Mouse (Mus musculus): Measurements from ENCODE around the gene Trmt1.

Trmt1 gene

GRCm38 (mm10) chr8:84731371-84732177 is 45.5 kb downstream of the Trmt1 start:
- no peak for DNase-seq (ENCODE audit: low read depth, low spot score)

GRCm38 (mm10) chr8:84732545-84732944 is 46.4 kb downstream of the Trmt1 start:
- no peak for DNase-seq (ENCODE audit: low read depth, low spot score)

DNA sequence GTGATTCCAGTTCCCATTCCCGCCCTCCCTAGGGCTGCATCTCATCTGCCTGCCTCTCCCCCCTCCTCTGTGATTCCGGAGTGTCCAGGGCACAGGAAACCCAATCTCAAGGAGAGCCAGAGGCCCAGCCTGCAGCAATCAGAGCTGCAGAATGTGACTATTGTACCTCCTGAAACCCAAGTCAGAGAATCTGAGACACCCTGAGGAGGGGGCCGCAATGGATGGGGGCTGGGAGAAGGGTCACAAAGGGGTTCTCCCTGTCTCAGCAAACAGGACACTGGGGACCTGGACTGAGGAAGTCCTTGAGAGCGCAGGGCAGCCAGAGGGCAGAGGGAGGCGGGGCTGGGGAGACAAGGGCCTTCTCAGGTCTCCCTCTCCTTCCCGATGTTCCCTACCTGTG is 46.9 kb downstream of the Trmt1 start:
- DNase-seq (ENCODE audit: low read depth, low spot score), result no peak

GRCm38 (mm10) chr8:84733959-84734358 is 47.9 kb downstream of the Trmt1 start:
- DNase-seq (ENCODE audit: low read depth, low spot score), result no peak

GRCm38 (mm10) chr8:84734680-84735079 is 48.6 kb downstream of the Trmt1 start:
- no peak for DNase-seq (ENCODE audit: low read depth, low spot score)

DNA sequence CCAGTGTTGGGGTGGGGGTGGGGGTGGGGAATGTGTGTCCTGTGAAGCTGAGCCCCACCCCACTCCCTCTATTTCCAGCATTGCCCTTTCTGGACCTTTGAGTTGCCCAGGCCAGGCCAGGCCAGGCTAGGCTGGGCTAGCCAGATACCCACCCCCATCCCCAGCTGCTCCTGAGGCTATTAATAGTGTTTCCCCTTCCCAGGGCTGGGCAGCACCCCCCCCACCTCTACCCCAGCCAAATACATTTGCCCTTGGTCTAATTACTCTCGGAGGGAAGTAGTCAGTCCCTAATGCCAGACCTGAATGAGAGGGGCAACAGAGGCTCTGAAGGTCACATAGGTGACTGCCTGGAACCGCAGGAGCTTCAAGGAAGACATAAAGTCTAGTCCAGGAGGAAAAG is 49.5 kb downstream of the Trmt1 start:
- DNase-seq (ENCODE audit: low read depth, low spot score), result no peak

DNA sequence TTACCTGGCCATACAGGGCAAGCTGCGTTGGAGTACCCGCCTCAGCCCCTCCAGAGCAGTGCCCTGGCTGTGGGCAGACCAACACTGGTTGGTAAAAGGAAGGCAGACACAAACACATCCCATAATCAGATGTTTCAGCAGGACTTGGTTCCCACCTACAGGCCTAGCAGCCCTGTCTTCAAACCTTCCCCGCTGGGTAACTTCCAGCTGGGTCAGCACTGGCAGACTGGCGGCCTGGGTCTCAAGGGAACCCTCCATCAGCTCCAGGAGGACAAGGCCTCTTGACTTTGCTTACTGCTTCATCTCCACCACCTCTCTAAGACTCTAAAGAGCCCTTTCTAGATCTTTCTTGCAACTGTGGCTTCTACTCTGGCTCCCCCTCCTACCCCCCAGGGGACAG is 50.4 kb downstream of the Trmt1 start:
- DNase-seq (ENCODE audit: low read depth, low spot score), result no peak

DNA sequence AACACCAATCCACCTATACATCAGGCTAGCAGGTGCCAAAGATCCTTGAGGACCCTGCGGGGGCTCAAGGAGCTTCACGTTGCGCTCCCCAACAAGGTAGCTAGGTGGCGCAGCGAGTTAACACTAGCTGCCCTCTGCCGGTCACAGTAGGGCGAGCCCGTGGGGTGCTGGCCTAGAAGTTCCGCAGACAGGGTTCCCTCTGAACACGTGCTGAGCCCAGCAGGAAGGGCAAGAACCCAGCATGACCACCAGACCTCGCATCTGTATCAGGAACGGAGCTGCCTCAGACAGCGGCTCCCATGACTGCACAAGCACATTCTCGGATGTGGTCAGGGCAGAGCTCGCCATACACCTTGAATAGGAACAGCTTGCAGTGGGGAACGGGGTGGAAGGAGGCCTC is 51.5 kb downstream of the Trmt1 start:
- peak; percentile 72 for DNase-seq (ENCODE audit: low read depth, low spot score)

DNA sequence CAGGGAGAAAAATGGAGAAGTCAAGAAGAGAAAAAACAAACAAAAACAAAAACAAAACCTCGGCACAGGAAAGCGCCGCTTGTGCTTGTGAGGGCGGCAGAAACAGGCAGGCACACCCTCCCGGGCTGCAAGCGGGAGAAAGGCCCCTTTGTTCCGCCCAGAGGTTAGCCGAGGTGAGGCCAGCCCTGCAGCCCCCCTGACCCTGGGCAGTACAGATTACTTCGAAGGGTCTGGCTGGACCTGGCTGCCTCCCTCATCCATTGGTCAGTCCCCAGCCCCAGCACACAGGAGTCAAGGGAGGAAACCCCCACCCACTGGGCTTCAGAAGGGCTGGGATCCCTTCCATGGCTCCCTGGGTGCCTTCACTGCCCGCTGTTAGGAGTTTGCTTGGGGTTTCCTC is 52.2 kb downstream of the Trmt1 start:
- no peak for DNase-seq (ENCODE audit: low read depth, low spot score)

DNA sequence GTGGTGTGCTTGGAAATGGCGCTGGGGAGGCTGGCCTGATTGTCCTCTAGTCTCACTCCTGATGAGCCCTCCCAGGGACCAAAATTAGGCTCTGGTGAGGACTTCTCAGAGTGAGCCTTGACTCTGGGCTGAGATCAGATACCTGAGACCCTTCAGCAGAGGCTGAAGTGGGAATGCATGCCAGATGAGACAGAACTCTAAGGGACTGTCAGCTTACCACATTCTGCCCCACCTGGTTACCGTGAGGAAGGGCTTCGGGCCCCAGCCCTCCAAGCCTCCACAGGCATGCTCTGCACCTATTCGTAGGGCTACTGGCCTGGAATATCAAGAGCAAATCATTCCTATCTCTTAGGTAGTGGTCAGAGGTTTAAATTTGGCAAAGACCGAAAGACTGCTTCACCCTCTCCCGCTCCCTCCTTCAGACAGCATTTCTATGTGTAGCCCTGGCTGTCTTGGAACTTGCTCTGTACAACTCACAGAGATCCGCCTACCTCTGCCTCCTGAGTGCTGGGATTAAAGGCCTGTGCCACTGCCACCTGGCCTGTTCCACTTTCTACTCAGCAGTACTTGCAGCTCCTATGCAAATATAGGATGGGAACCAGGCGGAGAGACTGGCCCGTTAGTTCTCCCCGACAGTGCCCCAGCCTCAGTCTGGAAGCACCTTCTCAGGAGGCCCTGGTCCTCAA is 52.8 kb downstream of the Trmt1 start:
- no peak for DNase-seq (ENCODE audit: low read depth, low spot score)

GRCm38 (mm10) chr8:84739401-84739742 is 53.3 kb downstream of the Trmt1 start:
- DNase-seq (ENCODE audit: low read depth, low spot score), result no peak

- DNase-seq (ENCODE audit: low read depth, low spot score), result no peak
Observed at GRCm38 (mm10) chr8:84740895-84741843, 55.1 kb downstream of the Trmt1 start.

DNA sequence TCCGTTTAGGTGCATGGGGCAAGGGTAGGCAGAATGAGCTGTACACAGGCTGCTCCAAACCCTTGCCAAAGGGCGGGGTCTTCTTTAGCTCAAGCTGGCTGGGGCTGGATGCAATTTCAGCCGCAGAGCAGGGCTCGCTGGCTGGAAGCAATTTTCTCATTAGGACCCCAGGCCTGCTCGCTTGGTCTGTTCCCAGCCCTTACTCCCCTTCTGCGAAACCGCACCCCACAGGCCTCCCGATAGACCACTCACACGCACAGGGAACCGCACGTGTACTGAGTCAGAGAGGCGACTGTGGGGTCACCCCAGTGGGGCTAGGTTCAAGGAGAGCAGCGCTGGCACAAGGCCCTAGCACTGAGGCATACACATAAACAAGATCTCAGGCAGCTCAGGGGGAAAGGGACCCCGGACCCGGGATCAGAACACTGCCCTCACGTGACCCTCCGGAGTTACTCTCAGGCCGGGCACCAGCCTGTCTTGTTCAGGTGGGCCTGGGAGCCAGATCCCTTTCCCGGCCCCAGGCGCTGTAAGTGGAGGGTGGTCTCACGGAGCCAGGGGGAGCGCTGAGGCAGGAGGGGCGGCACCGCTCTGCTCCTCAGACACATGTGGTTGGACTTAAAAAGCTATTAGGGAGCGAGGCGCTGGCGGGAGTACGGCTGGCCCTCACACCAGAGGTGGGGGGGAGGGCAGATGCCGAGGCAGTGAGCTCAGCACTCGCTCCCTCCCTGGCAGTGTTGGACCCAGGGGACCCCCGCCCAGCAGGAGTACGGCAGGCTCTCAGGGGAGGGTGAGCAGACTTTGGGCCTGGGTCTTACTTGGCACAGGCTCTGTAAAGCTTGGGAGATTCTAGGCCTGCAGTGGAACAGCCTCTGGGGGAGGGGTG is 56.3 kb downstream of the Trmt1 start:
- no peak for DNase-seq (ENCODE audit: low read depth, low spot score)

DNA sequence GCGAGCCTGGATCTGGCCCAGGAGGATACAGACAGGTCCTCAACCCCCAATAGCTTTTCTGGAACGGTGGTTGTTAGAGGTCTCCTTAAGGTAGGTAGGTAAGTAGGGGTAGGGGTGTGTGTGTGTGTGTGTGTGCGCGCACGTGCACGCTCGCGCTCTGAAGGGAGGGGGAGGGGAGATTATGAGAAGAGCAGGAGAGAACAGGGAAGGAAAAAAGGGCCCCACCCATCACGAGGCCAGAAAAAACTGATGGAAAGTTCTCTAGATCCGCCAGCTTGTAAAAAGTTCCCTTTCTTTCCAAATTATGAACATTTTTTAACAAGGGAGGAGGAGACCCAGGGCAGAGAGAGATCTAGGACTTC is 56.9 kb downstream of the Trmt1 start:
- DNase-seq (ENCODE audit: low read depth, low spot score), result no peak

GRCm38 (mm10) chr8:84743517-84744420 is 57.7 kb downstream of the Trmt1 start:
- no peak for DNase-seq (ENCODE audit: low read depth, low spot score)

DNA sequence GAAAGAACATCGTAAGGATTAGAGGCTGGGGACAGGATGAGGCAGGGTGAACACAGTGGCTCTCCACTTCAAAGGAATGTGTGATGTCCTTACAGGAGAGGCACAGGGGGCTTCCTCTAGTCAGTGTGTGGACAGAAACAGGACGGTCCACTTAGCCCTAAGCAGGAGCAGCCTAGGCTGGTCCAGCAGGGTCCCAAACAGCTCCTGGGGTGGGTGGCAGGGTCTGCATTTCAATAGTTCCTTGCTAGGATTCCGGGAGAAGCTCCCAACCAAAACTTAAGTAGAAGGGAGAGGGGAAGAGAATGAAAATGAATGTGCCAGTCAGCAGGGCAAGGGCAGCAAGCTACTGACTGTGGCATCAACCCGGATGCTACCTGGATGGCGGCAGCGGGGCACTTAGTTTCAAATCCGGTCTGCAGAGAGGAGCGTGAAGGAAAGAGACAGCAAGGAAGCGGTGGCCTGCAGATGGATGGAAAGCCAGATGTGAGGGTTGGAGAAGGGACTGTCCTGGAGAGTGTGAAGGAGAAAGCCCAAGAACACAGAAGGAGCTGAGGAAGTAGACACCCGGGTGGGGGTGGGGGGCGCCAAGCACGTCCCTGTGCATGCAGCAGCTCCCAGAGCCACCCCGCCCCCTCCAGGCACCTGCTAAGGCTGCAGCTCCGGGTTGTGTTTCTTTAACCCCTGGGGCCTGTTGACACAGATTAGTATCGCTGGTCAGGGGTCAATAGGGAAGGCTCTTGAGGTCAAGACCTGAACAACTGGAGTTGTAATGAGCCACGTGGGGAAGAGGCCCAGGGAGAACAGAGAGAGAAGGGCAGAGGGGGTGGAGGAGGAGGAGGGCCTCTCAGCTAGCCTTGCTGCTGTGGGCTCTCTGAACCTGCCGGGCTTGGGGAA is 59.2 kb downstream of the Trmt1 start:
- DNase-seq (ENCODE audit: low read depth, low spot score), result no peak
